Mouse (Mus musculus) olfactory bulb, adult 2 months (tissue): ENCODE results near the gene Gm20431. TPM values are rescaled to one million over a fixed set of nuclear protein-coding genes. Genes with fewer than 3 reads are reported as not detected.
A peak's percentile ranks its signal among the peaks of the same experiment; 100 is the strongest.

Experiments used
- H3K27ac ChIP-seq: fragments of 200-500 bp; 2 replicates; pipeline ENCODE4 v1.5.1; 2012; ENCODE audit warnings: low read depth, low read length; ENCODE audit not compliant: insufficient read depth
- H3K4me1 ChIP-seq: fragments of 200-500 bp; 2 replicates; pipeline ENCODE4 v1.6.1; 2012; ENCODE audit warnings: low read length; ENCODE audit not compliant: control insufficient read depth, insufficient read depth
- H3K4me3 ChIP-seq: fragments of 200-500 bp; 2 replicates; pipeline ENCODE4 v1.5.1; 2012; ENCODE audit warnings: mild to moderate bottlenecking, low read depth, low read length, moderate library complexity; ENCODE audit not compliant: insufficient read depth
- CTCF ChIP-seq: fragments of 200-500 bp; IDR thresholded peaks from 2 replicates; pipeline ENCODE4 v1.5.1; 2012; ENCODE audit warnings: low read depth, mild to moderate bottlenecking, low read length, moderate library complexity; ENCODE audit not compliant: insufficient read depth
- POLR2A ChIP-seq: fragments of 200-500 bp; IDR thresholded peaks from 2 replicates; pipeline ENCODE4 v1.6.1; 2012; ENCODE audit warnings: mild to moderate bottlenecking, low read depth, low read length, moderate library complexity; ENCODE audit not compliant: insufficient read depth
- WGBS: fragments of 180-500 bp; shearing (Covaris S2); methylation state at CpG from one replicate; pipeline ENCODE4 v1.1.7; 2018; 5-methylcytosine and 5-hydroxymethylcytosine counted together
- polyA plus RNA-seq: library from polyadenylated mRNA; stranded (reverse); fragments of >200 nt; gene quantifications from 2 replicates; pipeline ENCODE4 v1.2.4, GENCODE M21; 2012; ENCODE audit warnings: low replicate concordance; ENCODE audit not compliant: missing spikeins, insufficient read depth, insufficient read length

The Gm20431 gene
- polyA plus RNA-seq, 1 experiment = not detected

- peaks cover 44% of the 10 kb centered on the region for H3K4me1 ChIP-seq
- no peak for TF ChIP-seq POLR2A
- no peak for TF ChIP-seq CTCF
- WGBS = 13% methylated on average over 10 of the region's 10 CpGs
- peak overlapping the region; percentile 70 for H3K27ac ChIP-seq
- H3K4me3 ChIP-seq = no peak overlapping the region
Measured at GRCm38 (mm10) chr2:167594444-167594934, 66.8 kb downstream of the Gm20431 start.

- H3K27ac ChIP-seq = peak overlapping the region; percentile 70
- no peak for TF ChIP-seq CTCF
- no peak for TF ChIP-seq POLR2A
- WGBS = 86% methylated on average over 4 of the region's 4 CpGs
- H3K4me1 ChIP-seq = peaks cover 49% of the 10 kb centered on the region
- no peak overlapping the region for H3K4me3 ChIP-seq
Measured at GRCm38 (mm10) chr2:167593551-167594250, 67.6 kb downstream of the Gm20431 start.

- H3K4me3 ChIP-seq = peak overlapping the region; percentile 17
- TF ChIP-seq POLR2A (no peak), CTCF (no peak)
- H3K4me1 ChIP-seq = peaks cover 20% of the 10 kb centered on the region
- 44% methylated on average over 21 of the region's 21 CpGs for WGBS
- H3K27ac ChIP-seq = peak overlapping the region; percentile 22; the same call in 1 of the 2 replicates
Measured at GRCm38 (mm10) chr2:167588774-167589577, 72.3 kb downstream of the Gm20431 start.

GRCm38 (mm10) chr2:167586976-167587375 lies 74.3 kb downstream of the Gm20431 start:
- 30% methylated on average over 9 of the region's 9 CpGs for WGBS
- no peak overlapping the region for H3K27ac ChIP-seq
- H3K4me1 ChIP-seq = peaks cover 12% of the 10 kb centered on the region
- H3K4me3 ChIP-seq = no peak overlapping the region
- TF ChIP-seq POLR2A (no peak), CTCF (no peak)

DNA sequence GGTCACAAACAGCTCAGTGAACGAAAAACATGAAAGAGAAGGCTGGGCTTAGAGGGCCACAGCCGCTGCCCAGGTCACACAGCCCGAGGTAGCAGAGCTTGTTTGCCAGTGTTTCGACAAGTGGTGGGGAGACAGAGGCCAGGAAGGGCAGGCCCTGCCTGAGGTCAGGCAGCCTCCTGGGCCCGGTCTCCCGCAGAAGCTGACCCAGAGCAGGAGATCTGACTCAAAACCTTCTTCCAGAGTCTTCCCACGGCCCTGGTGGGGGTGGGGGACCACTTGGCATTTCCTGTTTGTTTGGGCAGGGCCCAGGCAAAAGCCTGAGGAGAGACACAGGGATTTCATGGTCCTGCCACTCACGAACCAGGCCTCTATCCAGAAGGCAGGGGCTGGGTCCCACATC lies 75.3 kb downstream of the Gm20431 start:
- peaks cover 12% of the 10 kb centered on the region for H3K4me1 ChIP-seq
- WGBS = 70% methylated on average over 8 of the region's 8 CpGs
- TF ChIP-seq POLR2A (no peak), CTCF (no peak)
- no peak overlapping the region for H3K27ac ChIP-seq
- H3K4me3 ChIP-seq = no peak overlapping the region

GRCm38 (mm10) chr2:167585273-167585672 lies 76.0 kb downstream of the Gm20431 start:
- peaks cover 12% of the 10 kb centered on the region for H3K4me1 ChIP-seq
- H3K27ac ChIP-seq = no peak overlapping the region
- H3K4me3 ChIP-seq = no peak overlapping the region
- TF ChIP-seq POLR2A (no peak), CTCF (no peak)
- 92% methylated on average over 2 of the region's 2 CpGs for WGBS

DNA sequence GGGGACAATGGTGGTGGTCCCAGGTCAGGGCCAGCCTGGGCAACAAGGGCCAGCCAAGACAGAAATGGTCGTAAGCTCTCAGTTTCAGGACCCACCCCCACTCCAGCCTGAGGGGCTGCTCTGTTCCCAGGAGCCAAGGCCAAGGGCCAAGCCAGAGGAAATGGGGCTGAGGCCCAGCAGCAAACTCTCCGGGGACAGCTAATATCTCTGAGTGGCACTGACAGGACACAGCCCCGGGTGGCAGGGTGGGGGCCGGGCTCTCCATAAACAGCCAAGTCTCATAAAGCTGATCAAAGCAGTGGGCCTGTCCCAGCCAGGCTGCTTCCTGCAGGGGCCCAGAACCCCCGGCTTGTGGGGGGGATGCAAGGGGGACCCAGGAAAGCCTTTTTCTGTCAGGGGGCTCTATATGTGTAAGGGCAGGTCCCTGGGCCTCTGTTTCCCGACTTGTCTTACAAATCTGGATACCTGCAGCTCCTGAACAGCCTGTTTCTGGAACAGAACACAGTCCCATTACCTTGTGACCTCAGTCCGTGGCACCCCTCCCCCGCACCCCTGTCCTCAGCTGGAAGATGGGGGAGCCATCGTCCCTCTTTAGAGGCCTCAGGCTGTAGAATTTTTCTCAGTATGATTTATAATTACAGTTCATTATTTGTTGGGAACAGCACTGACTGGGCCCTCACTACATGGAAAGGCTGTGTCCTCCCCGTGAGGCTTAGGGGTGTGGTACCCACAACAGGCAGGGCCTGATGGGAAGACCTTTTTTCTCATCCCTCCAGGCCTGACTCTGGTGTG lies 77.9 kb downstream of the Gm20431 start:
- TF ChIP-seq CTCF = no peak
- TF ChIP-seq POLR2A = no peak
- H3K4me1 ChIP-seq = peaks cover 6% of the 10 kb centered on the region; the same call in 1 of the 2 replicates
- 64% methylated on average over 10 of the region's 10 CpGs for WGBS
- H3K27ac ChIP-seq = no peak overlapping the region
- H3K4me3 ChIP-seq = no peak overlapping the region

DNA sequence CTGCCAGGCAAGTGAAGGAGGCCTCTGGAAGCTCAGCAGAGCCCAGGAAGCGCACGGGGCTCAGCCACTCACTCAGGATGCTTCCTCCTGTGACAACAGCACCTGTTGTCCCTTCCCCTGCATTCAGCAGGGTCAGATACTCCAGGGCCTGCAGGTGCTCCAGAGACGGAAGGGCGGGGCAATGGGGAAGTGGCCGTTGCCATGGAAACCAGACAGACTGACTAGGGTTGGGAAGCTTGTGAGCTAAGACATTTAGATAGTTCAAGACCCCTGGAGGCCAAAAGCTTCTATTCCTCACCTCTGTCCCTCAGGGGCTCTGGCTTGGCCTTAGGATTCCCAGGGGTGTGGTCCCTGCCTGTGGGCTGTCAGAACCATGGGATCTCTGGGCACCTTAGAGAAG lies 82.8 kb downstream of the Gm20431 start:
- WGBS = 66% methylated on average over 5 of the region's 5 CpGs
- TF ChIP-seq CTCF (no peak), POLR2A (no peak)
- H3K4me3 ChIP-seq = no peak overlapping the region
- H3K27ac ChIP-seq = no peak overlapping the region
- H3K4me1 ChIP-seq = 0 out of 2 replicates have a peak, but pooled peaks cover 2% of the 10 kb centered on the region
